Mouse (Mus musculus) natural killer cell, adult 2 months (primary cell): ENCODE data around the gene Armc3.

Source experiments
- DNase-seq, 2 experiments: peaks; one replicate each; pipeline ENCODE4 v3.0.0; 2022; ENCODE audit warnings: low spot score in 2 of 2

Armc3 gene

DNA sequence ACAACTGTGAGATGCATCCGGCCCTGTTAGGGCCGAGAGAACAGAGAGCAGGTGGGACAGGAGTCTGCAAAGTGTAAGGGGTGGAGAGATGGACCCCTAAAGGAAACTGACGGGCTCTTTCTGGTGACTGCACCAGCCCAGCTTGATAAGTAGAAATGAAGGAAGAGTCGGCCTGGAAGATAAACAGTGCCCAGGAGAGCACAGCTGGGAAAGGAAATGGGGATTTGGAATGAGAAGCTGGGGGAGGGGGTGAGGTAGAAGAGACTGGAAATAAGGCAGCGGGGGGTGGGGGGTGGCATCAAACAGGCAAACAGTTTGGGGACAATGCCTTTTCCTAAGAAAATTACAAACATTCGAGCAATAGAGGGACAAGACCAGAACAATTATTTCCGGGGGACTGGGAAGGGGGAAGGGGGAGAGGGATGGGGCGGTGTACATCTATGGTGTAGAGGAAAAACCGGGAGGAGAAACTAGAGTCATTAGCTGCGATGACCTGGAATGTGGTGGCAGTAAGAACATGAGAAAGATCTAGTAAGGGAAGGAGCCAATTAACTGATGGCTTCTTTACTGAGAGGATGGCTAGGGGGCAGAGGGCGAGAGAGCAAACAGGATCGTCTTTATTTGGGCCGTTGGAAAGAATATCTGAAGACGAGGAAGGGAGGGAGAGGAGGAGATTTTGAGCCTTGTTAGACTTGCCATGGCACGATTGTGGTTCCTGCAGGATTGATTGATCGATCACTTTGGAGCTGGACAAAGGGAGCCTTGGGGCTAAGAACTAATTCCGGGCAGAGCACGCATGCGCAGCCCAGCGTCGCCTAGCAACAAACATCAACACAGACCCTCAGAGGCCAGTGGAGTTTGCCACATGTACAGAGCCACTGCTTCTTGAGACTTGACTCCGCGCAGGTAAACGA lies at the start of gene Armc3:
Armc3 (plus strand) TSS at position 851 of the 914 bp plus-strand sequence.
- peak; percentile 38 to 46 for DNase-seq

- DNase-seq: no peak
These were observed 46.4 kb upstream of the Armc3 start for GRCm38 (mm10) chr2:19152687-19153086.

DNA sequence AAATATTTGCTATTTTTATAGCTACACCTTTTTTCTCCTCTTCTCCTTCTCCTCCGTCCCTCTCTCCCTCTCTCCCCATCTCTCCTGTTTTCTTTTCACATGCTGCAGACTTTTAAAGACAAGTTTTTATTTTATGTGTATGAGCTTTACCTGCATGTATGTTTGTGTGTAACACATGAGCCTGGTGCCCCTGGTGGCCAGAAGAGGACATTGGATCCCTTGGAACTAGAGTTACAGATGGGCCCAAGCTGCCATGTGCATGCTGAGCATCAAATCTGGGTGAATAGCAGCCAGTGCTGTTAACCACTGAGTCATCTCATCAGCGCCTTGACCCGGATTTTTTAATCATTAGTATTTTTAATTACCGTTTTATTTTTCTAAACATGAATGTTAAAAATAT lies 42.9 kb upstream of the Armc3 start:
- DNase-seq: peak in 1 of 2 experiments; percentile 34

DNA sequence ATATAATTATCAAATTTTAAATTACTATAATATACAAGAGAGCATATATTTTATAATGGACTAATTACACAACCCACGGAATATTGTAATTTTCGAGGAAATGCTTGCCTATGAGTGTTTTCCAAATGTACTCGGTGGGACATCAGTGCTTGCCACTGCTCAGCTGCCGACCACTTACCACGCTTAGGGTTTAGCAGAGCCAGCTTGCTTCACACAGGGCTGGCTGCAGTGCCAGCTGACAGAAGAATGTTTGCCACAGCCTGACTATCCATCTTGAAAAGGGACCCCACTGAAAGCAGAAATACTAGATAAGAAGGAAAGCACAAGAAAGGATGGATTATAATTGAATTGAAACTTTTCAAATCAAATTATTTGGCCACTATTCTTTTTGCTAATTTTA lies 39.6 kb upstream of the Armc3 start:
- DNase-seq: no peak

GRCm38 (mm10) chr2:19160368-19161114 lies 38.6 kb upstream of the Armc3 start:
- no peak for DNase-seq

DNA sequence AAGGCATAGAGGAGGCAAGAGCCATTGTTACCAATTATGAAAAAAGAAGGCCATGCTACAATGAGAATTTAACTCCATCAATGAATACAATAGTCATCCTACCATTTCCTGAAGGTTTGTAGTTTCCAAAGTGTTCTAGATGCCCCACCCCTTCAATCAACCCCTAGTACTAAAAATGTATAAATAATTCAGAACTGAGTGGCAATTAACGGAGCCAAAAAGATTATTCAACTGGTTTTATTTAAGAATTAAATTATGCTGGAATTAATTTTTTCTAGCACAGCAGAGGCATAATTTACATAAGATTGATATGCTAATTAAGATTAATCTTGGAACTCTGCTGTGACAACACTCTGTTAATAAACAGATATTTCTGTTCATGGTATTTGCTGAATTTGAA lies 34.9 kb upstream of the Armc3 start:
- DNase-seq: no peak

DNA sequence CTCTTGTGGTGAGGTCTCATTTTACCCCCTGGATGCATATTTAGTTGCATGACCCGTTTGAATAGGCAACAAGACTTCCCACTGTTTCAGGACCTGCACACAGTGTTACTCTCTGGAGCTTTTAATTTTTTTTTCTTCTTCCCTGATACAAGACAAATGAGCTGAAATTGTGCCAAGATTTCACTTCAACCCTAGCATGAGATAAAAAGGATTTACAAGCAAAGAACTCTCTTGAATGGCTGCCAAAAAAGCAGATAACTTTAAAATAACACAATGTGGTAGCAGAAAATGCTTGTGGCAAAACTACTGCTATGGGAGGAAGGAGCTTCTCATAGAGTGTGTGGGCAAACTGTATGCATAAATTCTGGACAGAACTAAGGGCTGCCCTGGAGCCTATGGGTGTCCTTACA lies 22.3 kb upstream of the Armc3 start:
- no peak for DNase-seq

DNA sequence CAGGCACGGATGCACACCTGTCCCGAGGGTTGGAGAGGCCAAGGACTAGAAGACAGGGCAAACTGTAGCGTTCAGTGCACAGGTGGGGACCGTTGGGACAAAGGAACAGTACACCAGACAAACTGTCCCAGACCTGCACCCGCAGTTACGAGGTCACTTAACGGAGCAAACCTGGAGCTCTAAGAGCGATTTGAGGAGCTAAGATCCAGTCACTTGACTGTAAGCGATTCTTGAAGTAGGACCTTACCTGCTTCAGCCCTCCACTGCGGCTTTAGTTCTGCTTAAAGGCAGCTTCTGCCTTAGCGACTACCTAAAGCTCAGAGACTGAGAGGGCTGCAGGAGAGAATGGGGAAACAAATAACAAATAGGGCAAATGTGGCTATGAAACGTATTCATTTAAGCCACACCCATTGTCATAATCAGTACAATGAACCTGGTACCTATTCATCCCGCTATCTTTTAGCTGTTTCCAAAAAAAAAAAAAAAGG lies 308 bp downstream of the Armc3 start:
- DNase-seq: no peak

- no peak for DNase-seq
These were observed 1.0 kb downstream of the Armc3 start for GRCm38 (mm10) chr2:19200112-19200511.

DNA sequence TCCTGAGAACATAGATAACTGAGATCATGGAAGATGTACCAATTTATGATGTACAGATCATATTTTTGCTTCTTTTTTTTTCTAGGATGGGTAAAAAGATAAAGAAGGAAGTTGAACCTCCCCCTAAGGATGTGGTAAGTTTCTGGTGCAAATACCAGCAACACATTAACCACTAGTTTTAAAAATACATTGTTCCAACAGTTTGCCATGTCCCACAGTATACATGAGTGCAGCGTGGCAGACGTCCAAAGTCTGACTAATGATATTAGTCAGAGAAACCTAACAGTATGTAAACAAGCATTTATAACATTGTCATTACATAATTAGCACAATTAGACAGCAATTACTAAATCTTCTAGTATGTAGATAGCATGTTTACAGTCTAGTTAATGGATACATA lies 2.6 kb downstream of the Armc3 start:
- DNase-seq: no peak

DNA sequence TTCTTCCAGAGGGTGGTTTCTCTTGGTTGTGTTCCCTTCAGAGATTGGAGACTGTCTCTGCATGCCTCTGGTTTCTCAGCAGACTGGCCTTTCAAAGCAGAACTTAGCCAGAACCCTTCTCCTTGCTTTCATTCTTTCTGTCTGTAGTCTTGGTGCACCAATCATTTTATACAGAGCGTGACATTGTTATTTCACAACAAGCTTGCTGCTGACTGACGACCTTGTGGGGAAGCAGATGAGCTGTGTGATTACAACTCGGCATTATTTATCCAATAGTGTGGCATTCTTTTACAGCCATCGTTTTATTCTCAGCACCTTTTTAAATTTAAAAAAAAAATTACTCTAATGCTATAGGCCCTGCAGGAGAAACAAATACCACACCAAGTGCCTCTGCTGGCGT lies 35.2 kb downstream of the Armc3 start:
- no peak for DNase-seq

GRCm38 (mm10) chr2:19235193-19235592 lies 36.1 kb downstream of the Armc3 start:
- no peak for DNase-seq

DNA sequence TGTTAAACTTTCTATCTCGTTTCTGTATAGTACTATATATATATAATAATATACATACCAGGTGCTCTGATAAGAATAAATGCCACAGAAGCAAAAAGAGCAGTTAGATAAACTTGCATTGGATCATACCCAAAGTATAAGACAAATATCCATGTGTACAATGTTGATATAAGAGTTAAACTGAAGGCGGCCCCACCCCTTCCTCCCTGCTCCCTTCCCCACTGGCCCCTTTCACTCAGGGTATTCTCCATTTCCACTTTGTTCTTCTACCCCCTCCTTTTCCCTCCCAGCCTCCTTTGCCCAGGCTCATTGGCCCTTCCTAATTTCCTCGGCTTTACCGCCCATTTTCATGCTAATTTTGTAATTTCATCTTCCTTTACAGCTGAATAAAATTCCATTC lies 36.5 kb downstream of the Armc3 start:
- DNase-seq: no peak

DNA sequence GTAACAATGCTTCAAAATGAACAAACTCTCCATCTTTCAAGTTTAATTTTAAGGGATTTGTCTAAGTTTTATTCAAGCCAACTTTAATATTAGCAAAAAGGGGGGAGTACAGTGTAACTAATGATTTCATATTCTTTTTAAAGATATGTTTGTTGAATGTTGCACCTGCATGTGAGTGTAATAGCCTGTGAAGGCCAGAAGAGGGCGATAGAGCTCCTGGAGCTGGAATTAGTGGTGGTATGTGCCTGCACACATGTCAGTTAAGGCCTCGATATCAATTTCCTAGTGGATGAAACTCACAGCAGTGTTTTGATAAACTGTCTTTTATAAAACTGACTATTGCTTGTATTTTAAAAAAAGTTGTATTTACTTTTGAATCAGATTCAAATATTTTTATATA lies 39.7 kb downstream of the Armc3 start:
- peak in 1 of 2 experiments; percentile 1 for DNase-seq

GRCm38 (mm10) chr2:19249611-19250010 lies 50.5 kb downstream of the Armc3 start:
- no peak for DNase-seq

- no peak for DNase-seq
These were observed 55.9 kb downstream of the Armc3 start for GRCm38 (mm10) chr2:19255037-19255436.

DNA sequence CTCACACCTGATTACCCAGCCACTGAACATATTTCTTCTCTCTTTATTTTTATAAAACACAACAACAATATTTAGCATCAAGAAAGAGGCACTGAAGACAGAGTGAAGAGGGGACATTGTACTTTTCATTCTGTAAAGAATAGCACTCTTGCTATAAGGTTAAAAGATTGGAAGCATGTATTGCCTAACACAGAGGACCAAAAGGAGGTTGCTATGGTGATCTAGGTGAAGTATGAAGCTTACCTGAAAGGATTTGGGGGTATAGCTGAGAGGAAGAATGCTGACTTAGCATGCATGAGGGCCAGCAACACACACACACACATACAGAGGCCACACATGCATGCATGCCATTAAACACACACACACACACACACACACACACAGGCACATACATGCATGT lies 58.2 kb downstream of the Armc3 start:
- no peak for DNase-seq

DNA sequence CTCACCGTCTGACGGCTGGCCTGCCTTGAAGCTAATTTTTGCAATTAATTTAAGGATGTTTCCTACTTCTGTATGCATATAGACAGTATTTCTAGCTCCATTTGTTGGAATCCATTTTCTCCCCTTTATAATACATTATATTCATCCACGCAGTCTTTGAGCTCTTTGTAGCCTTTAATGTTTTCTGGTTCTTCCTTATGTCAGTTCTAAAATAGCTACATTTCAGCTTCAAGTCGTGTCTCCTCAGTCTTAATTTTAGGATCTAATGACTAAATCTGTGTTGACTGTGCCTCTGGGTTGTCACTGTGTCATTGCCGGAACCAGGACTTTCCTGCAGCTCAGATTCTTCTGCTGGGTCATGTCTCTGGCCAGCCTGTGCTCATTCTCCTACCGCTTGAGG lies 61.3 kb downstream of the Armc3 start:
- no peak for DNase-seq

GRCm38 (mm10) chr2:19263375-19263774 lies 64.3 kb downstream of the Armc3 start:
- no peak for DNase-seq

DNA sequence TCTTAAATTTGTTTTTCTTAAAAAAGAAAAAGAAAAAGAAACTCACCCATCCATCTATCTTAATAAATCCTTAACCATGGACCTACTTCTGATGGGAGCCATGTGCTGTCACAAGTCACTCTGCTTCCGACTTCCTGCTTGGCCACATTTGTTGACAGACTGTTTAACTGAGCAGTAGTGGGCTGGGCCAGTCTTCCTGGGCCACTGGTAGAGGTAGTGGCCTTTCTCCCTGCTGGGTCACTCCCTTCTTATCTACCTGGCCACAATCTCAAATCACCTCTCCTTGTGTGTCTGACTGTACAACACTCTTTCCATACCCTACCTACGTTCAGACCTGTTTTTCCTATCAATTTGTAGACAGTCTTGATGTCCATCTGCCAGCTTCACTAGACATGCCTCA lies 66.7 kb downstream of the Armc3 start:
- no peak for DNase-seq

DNA sequence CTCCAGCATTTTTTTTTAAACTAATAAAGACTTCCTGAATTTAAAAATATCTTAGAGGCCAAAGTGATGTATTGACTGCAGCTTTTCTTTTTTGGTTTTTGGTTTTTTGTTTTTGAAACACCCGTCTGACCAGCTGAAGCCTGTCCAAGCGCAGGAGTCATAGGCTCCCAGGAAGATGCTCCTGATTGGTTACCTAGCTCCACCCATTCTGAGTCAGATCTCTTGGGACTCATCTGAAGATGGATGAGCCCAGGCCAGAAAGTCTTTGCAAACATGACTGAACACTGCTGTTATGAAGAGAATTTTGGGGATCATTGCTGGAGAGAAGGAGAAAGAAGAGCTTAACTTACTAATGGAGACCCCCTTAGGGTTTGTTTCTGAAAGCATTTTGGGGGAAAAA lies 68.3 kb downstream of the Armc3 start:
- no peak for DNase-seq

- no peak for DNase-seq
These were observed 70.9 kb downstream of the Armc3 start for GRCm38 (mm10) chr2:19269955-19270354.

DNA sequence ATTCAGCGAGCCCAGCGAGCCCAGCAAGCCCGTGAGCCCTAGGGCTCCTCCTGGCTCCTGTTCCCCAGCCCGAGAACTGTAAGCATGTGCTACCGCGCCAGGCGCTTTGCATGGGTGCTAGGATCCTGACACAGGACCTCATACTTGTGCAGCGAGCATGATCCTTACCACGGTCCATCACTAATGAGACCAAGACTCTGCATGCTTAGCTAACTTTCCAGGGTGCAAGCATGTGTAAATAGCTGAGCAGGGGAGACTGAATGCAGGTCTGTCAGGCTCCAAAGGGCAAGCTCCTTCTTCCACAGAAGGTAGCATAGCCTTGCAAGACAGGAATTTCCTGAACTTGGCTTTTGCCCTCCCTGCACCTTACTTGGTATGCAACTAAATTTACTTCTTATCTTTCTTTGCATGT lies 71.6 kb downstream of the Armc3 start:
- DNase-seq: no peak
